ENCODE assay signal across 8 mouse cellular contexts in the genomic region with DNA sequence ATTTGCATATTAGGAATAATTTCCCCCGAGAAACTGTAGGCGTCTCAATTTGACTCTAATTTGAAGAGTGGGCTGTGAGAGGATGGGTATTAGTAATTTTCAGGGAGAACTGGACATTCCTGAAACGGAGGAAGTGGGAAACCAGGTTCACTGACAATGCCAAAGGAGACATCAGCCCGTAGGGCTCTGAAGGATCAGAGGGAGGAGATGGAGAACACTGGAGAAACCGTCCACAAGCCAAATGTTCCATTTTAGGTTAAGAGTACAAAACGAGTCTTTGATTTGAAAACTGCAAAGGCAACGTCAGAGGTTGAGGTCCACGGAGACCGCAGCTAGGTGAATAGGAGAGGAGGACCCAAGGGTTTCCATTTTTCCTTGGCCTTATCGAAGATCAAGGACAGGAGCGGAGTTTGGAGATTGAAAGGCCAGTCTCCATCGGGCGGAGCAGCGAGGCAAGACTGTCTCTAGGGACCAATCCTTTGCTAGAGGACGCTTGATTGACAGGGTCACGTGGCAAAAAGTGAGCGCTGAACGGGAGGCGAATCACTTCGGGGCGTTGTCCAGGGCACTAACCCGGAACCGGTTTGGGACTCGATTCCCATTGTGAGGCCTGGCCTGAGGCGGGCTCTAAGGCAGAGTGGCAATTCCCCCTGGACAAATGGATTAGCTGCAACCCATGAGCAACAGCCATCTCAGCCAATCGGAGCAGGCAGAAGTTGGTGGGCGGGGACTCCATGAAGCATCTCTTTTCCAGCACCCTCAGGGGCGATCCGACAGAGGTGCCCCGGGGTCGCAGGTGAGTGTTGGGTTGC. TPM values are rescaled to one million over a fixed set of nuclear protein-coding genes. Genes with fewer than 3 reads are reported as not detected.
DNase-seq lines count a peak whose midpoint lies in the region; ATAC-seq and TF ChIP-seq lines count a peak whose summit lies in the region.

Msantd4 (plus strand) TSS at position 735 of the 812 bp plus-strand sequence.

- H3K9ac ChIP-seq in forebrain, embryonic 16.5 days (replicated peaks; ENCODE audit: low read depth, low read length) = peak within 1 kb of the TSS; percentile 84
- H3K9ac ChIP-seq in lung, embryonic 14.5 days = peak within 1 kb of the TSS; percentile 68

- H3K4me1 ChIP-seq in G1E (ENCODE audit: insufficient read depth, low read depth, low read length) = peaks cover 11% of the 10 kb centered on the region; the same call in 1 of the 2 replicates
- H3K4me1 ChIP-seq in forebrain, embryonic 16.5 days (replicated peaks; ENCODE audit: control insufficient read depth, insufficient read depth, low read length) = peaks cover 16% of the 10 kb centered on the region
- H3K4me1 ChIP-seq in lung, embryonic 14.5 days (ENCODE audit: insufficient read depth) = no peaks in the 10 kb centered on the region
- H3K4me1 ChIP-seq in olfactory bulb, adult 2 months (ENCODE audit: control insufficient read depth, insufficient read depth, low read length) = no peaks in the 10 kb centered on the region
- H3K4me1 ChIP-seq in thymus, adult 2 months (replicated peaks; ENCODE audit: control insufficient read depth, insufficient read depth, low read length) = peaks cover 6% of the 10 kb centered on the region

- peak within 1 kb of the TSS; percentile 87 for H3K4me3 ChIP-seq in G1E (ENCODE audit: low read depth, low read length)
- peak within 1 kb of the TSS; percentile 96 for H3K4me3 ChIP-seq in forebrain, embryonic 16.5 days (replicated peaks; ENCODE audit: low read length)
- peak within 1 kb of the TSS; percentile 96 for H3K4me3 ChIP-seq in layer of hippocampus, adult 2 months
- H3K4me3 ChIP-seq in lung, embryonic 14.5 days (ENCODE audit: low read depth, low read length) = peak within 1 kb of the TSS; percentile 73
- peak within 1 kb of the TSS; percentile 86 for H3K4me3 ChIP-seq in olfactory bulb, adult 2 months (ENCODE audit: insufficient read depth, low read depth, low read length)
- peak within 1 kb of the TSS; percentile 69 for H3K4me3 ChIP-seq in thymus, adult 2 months (ENCODE audit: control insufficient read depth, insufficient read depth, low read length)

- intact Hi-C loops in heart, postnatal 36 days (cut with DNase I) = loop anchor here (2.0 to 10.0 kb wide), 2 partner anchors 67 to 971 kb away; partner anchors contain the start of genes Aasdhppt, Cwf19l2 and Kbtbd3

- peaks cover 5% of the 10 kb centered on the region for H3K36me3 ChIP-seq in G1E (replicated peaks)
- no peaks in the 10 kb centered on the region for H3K36me3 ChIP-seq in forebrain, embryonic 16.5 days (ENCODE audit: control insufficient read depth, insufficient read depth)
- 0 out of 2 replicates have a peak, but pooled peaks cover 4% of the 10 kb centered on the region for H3K36me3 ChIP-seq in lung, embryonic 14.5 days (ENCODE audit: insufficient read depth)
- H3K36me3 ChIP-seq in thymus, adult 2 months (ENCODE audit: control insufficient read depth, insufficient read depth, low read length) = no peaks in the 10 kb centered on the region

- peak within 1 kb of the TSS; percentile 91 for H3K27ac ChIP-seq in forebrain, embryonic 16.5 days (ENCODE audit: low read length)
- peak within 1 kb of the TSS; percentile 99 for H3K27ac ChIP-seq in layer of hippocampus, adult 2 months
- peak within 1 kb of the TSS; percentile 63 for H3K27ac ChIP-seq in lung, embryonic 14.5 days (ENCODE audit: low read depth)
- H3K27ac ChIP-seq in olfactory bulb, adult 2 months (ENCODE audit: insufficient read depth, low read depth, low read length) = peak within 1 kb of the TSS; percentile 82
- H3K27ac ChIP-seq in thymus, adult 2 months (ENCODE audit: control insufficient read depth, insufficient read depth, low read length) = peak within 1 kb of the TSS; percentile 28; the same call in 1 of the 2 replicates

- peak; percentile 59 for TF ChIP-seq POLR2A in olfactory bulb, adult 2 months (IDR thresholded peaks at IDR 0.05; ENCODE audit: insufficient read depth, low read depth, low read length)
- peak; percentile 26; the same call in 1 of the 2 replicates for TF ChIP-seq POLR2A in thymus, adult 2 months (IDR thresholded peaks at IDR 0.05; ENCODE audit: control insufficient read depth, extremely low read depth, insufficient read depth, low read length, poor library complexity)

- DNase-seq in G1E (ENCODE audit: low spot score) = peak; percentile 82
- peak; percentile 93 to 100 for DNase-seq in cerebellum, adult 18-20 months
- DNase-seq in heart, postnatal 36 days = peak; percentile 92 to 93
- DNase-seq in layer of hippocampus, adult 2 months (ENCODE audit: low spot score in 2 of 2) = peak; percentile 98 to 100
- peak; percentile 99 for DNase-seq in lung, embryonic 14.5 days
- peak; percentile 92 for DNase-seq in thymus, adult 2 months

- H3K27me3 ChIP-seq in G1E (ENCODE audit: insufficient read depth, low read length) = peaks cover 4% of the 10 kb centered on the region; the same call in 1 of the 2 replicates
- H3K27me3 ChIP-seq in forebrain, embryonic 16.5 days (replicated peaks; ENCODE audit: control insufficient read depth, insufficient read depth, low read length) = no peaks in the 10 kb centered on the region
- no peaks in the 10 kb centered on the region for H3K27me3 ChIP-seq in lung, embryonic 14.5 days (ENCODE audit: insufficient read depth, low read length)
- H3K27me3 ChIP-seq in thymus, adult 2 months (ENCODE audit: control insufficient read depth, insufficient read depth, low read length) = no peaks in the 10 kb centered on the region

- TF ChIP-seq CTCF in G1E (IDR thresholded peaks at IDR 0.05; ENCODE audit: low read depth, low read length) = no peak
- peak; percentile 37 for TF ChIP-seq CTCF in layer of hippocampus, adult 2 months (conservative IDR thresholded peaks at IDR 0.05)
- TF ChIP-seq CTCF in lung, embryonic 14.5 days (IDR thresholded peaks at IDR 0.05; ENCODE audit: low read depth) = no peak
- no peak for TF ChIP-seq CTCF in olfactory bulb, adult 2 months (IDR thresholded peaks at IDR 0.05; ENCODE audit: insufficient read depth, low read depth, low read length)
- TF ChIP-seq CTCF in thymus, adult 2 months (IDR thresholded peaks at IDR 0.05; ENCODE audit: borderline replicate concordance, control insufficient read depth, extremely low read depth, insufficient read depth, low read length, poor library complexity) = peak; percentile 49; the same call in 1 of the 2 replicates

- no peaks in the 10 kb centered on the region for H3K9me3 ChIP-seq in G1E (replicated peaks)
- no peaks in the 10 kb centered on the region for H3K9me3 ChIP-seq in forebrain, embryonic 16.5 days (ENCODE audit: control insufficient read depth, low read length)
- H3K9me3 ChIP-seq in lung, embryonic 14.5 days (ENCODE audit: low read depth, low read length) = no peaks in the 10 kb centered on the region

- ATAC-seq in G1E (ENCODE audit: extremely low read depth, insufficient number of reproducible peaks, low FRiP score, poor library complexity, severe bottlenecking) = peak; percentile 98
- peak; percentile 100 for ATAC-seq in forebrain, embryonic 16.5 days
- peak; percentile 100 for ATAC-seq in lung, embryonic 14.5 days (ENCODE audit: insufficient read depth)

- H3K4me2 ChIP-seq in forebrain, embryonic 16.5 days (ENCODE audit: low read length) = peak within 1 kb of the TSS; percentile 79
- peak within 1 kb of the TSS; percentile 72 for H3K4me2 ChIP-seq in lung, embryonic 14.5 days

- under 1% methylated on average over 31 of the region's 31 CpGs for WGBS in forebrain, embryonic 16.5 days
- 3% methylated on average over 31 of the region's 31 CpGs for WGBS in lung, embryonic 14.5 days
- WGBS in olfactory bulb, adult 2 months = under 1% methylated on average over 31 of the region's 31 CpGs
- WGBS in thymus, adult 2 months = 1% methylated on average over 31 of the region's 31 CpGs

RNA-seq across cellular contexts. Expression of gene Msantd4, which starts in this region (rescaled TPM):
- 27.6 and 28.3 TPM in 2 replicates for total RNA-seq in G1E (2014; fragmentation: Nextera tagmentation)
- total RNA-seq in G1E (2017) = 37.5 and 41.5 TPM in 2 replicates
- 1.7 and 2.3 TPM in 2 replicates for polyA plus RNA-seq in G1E (2012)
- polyA plus RNA-seq in forebrain, embryonic 16.5 days (2015; fragmentation: Nextera tagmentation; extraction: Ambion mirVana) = 62.0 and 65.3 TPM in 2 replicates
- 10 to 100 TPM; 39.5 to 40.9 TPM for total RNA-seq in heart, postnatal 36 days (2021)
- total RNA-seq in layer of hippocampus, adult 2 months (2021) = 10 to 100 TPM; 55.0 to 55.9 TPM
- 36.4 and 45.3 TPM in 2 replicates for polyA plus RNA-seq in lung, embryonic 14.5 days (2014; fragmentation: Nextera tagmentation; extraction: Ambion mirVana)
- not detected in 2 replicates for polyA plus RNA-seq in olfactory bulb, adult 2 months (2012; ENCODE audit: insufficient read depth, insufficient read length, low replicate concordance, missing spikeins)
- 2.7 and 3.6 TPM in 2 replicates for polyA plus RNA-seq in thymus, adult 2 months (2012; rRNA removed)

Comparison
In these comparisons a context has a peak if more than half of its experiments do, and no peak if none do; other contexts are left out.
1. Peak in every context shown above with its lines: DNase-seq, ATAC-seq, H3K4me3 ChIP-seq and H3K27ac ChIP-seq.
2. CTCF ChIP-seq: peak in layer of hippocampus, adult 2 months (single experiment) and thymus, adult 2 months (single experiment); none in G1E (single experiment), lung, embryonic 14.5 days (single experiment) and olfactory bulb, adult 2 months (single experiment).
3. H3K27ac ChIP-seq: peak in every context shown above with its lines; median percentile 99 in layer of hippocampus, adult 2 months; 91 in forebrain, embryonic 16.5 days; 82 in olfactory bulb, adult 2 months; 63 in lung, embryonic 14.5 days; 28 in thymus, adult 2 months.